Mouse (Mus musculus): ENCODE measurements around the gene Anxa5.

Gene Anxa5

GRCm38 (mm10) chr3:36449292-36450165 lies 26.2 kb downstream of the Anxa5 start:
- WGBS = 59% methylated on average over 20 of the region's 20 CpGs

DNA sequence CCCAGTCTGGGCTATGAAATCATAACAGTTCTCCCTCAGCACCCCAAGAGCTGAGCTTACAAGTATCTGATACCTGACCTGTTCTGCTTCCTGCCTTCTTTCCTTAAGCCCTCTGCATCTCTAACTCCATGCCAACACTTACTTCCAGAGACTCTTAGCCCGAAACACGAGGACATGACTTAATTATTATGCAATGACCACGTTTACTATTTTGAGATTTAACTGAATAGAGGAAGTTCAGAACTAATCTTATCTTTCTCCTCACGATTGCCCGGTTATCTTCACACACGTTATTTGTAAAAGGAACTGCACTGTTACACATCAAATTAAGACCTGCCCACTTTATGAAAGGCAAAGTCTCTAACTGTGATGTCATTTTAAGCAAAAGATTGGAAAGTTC lies 28.8 kb downstream of the Anxa5 start:
- WGBS = 59% methylated on average over 6 of the region's 6 CpGs

GRCm38 (mm10) chr3:36446506-36446905 lies 29.2 kb downstream of the Anxa5 start:
- WGBS = 61% methylated on average over 5 of the region's 5 CpGs

DNA sequence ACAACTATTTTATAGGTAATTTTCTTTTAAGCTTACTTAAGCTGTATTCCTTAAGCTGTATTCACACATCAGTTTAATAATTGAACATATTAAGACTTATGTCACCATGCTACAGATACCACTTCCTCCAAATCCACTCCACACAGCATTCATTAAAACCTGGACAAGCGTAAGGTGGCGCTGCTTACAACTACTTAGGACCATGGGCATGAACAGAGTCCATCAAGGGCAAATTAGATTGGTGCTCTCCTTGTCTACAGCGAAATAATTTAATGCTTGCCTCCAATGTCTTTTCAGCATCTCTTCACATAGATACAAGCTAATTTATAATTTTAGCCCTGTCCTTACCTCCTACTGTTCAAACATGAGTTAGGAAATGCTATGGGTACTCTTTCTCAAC lies 29.7 kb downstream of the Anxa5 start:
- 95% methylated on average over 3 of the region's 3 CpGs for WGBS

DNA sequence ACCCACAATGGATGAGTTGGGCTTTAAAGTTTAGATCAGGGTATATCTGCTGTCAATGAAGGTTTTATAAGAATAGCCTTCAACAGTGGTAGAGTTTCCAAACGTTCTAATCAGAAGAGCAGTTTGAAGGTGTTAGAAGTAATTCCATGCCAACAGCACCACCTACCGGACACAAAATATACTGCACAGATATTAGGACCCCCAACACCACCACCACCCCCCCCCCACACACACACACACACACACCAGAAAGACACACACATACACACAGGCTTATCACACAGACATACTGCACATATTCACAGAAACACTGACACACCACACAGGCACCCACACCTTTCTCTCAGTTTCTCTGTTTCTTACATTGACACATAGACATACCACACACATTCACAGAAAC lies 33.3 kb downstream of the Anxa5 start:
- WGBS = 0% methylated on average over 2 of the region's 2 CpGs

- WGBS = 81% methylated on average over 4 of the region's 4 CpGs
Measured at GRCm38 (mm10) chr3:36440280-36440679, 35.4 kb downstream of the Anxa5 start.

- 88% methylated on average over 1 of the region's 1 CpGs for WGBS
Measured at GRCm38 (mm10) chr3:36430360-36430759, 45.3 kb downstream of the Anxa5 start.

- 96% methylated on average over 8 of the region's 8 CpGs for WGBS
Measured at GRCm38 (mm10) chr3:36427386-36427785, 48.3 kb downstream of the Anxa5 start.

- WGBS = 87% methylated on average over 2 of the region's 2 CpGs
Measured at GRCm38 (mm10) chr3:36409456-36409855, 66.2 kb downstream of the Anxa5 start.

- WGBS = 88% methylated on average over 5 of the region's 5 CpGs
Measured at GRCm38 (mm10) chr3:36406967-36407366, 68.7 kb downstream of the Anxa5 start.

DNA sequence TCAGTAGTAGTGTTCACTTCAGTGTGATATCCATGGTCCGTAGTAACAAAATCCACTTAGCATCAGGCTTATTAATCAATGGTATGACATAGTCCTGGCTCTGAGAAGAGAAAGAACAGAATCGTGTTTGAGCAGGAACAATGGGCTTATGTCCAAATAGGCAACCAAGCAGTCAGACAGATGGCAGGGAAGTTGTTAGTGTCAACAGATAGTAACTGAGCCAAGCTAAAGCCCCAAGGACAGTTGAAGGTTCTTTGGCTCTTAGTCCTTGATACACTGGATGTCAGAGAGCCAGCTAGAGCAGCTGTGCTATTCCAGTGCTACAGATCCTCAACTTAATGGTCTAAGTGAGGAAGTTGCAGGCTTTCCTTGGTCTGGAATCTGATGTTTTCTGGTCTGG lies 69.4 kb downstream of the Anxa5 start:
- WGBS = 41% methylated on average over 2 of the region's 2 CpGs

GRCm38 (mm10) chr3:36401900-36402299 lies 73.8 kb downstream of the Anxa5 start:
- WGBS = 73% methylated on average over 2 of the region's 2 CpGs

DNA sequence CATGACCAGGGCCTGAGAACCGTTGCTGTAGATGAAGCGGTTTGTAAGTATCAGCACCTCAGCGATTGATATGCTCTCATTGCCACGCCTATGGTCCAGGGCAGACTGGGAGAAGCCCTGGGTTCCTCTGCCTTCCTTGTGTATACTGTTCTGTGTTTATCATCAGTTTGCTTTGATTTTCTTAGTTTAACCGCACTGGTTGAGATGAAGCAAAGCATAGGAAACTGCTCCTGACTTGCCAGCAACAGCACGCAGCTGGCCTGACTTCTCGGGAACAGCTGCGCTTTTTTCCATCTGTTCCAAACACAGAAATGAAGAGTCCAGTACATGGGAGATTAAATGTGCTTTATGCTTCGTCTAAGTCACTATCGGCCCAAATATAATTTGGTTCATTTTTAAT lies 75.0 kb downstream of the Anxa5 start:
- WGBS = 56% methylated on average over 10 of the region's 10 CpGs

Measured in cerebral cortex, adult 2 months (tissue).